Mouse (Mus musculus) c-Kit-positive CD71-negative TER-119-negative erythroid progenitor cells, embryonic 14.5 days (primary cell): ENCODE results near the gene E130208F15Rik.

Source experiments
- DNase-seq: peaks from one replicate; pipeline ENCODE4 v3.0.0-alpha.2; 2013; ENCODE audit warnings: low read depth

Gene E130208F15Rik

DNA sequence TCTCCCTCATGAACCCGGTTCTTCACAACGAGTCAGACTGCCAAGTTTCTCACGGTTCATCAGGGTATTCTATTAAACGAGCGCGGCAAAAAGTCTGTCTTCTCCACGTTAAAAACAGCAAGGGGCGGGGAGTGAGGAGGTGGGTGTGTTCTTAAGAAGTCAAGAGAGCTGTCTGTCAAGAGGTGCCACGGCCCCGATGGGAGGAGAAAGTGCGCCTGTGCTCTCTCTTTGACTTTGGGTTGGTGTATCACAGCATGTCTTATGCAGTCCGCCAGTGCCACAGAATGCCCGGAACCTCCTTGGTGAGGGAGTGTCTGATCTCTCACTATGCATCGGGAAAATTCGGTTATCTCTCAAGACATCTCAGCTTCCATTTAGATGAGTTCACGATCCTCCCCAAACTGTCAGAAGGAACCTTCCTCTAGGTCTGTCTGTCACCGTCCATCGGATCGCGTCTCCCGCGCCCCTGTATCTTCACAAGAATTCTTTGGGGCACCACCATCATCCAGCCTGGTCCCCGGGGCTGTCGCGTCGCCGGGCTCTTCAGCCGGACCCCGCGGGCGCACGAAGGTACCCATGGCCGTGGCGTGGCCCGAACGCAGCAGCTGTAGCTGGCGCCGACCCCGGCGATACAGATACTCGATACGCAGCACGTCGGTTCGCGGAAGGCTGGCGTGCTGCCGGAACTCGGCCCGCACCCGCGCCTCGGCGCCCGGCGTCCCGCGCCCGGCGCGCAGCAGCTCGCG lies at the start of gene E130208F15Rik:
Gene E130208F15Rik (plus strand): TSS at position 202 of the 746 bp plus-strand sequence.
- DNase-seq, result peak; percentile 80

DNA sequence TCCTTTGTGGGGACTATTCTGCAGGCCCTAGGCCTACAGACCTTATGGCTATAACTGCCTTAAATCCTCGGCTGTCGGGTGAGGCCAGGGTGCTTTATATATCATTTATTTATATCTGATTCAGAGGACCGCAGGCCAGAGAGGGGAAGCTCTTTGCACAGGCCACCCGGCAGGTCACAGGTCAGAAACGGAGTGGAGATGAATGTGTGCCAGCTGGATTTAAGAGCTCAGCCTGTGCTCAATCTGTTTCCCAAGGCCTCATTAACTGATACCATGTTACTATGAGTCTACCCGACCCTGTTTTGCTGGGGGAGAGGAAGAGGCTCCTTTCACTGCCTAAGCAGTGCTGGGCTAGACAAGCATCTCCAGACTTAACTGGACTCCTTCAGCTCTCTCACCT lies 47.2 kb upstream of the E130208F15Rik start:
- no peak for DNase-seq

DNA sequence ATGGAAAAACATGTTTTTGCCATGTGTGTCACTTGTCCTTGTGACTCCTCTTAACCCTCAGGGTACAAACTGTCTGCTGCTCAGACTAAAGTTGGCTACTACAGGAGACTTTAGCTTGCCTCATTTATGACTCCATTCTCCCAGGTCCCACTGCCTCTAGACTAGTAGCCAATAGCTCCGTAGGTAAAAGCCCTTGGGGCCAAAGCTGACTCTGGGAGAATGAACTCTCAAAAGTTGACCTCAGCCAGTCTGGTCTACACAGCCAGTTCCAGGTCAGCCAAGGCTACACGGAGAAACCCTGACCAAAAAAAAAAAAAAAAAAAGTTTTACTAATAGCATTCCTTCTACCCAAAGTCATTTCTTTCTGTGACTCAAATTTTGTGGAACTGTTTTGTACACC lies 42.6 kb upstream of the E130208F15Rik start:
- no peak for DNase-seq

DNA sequence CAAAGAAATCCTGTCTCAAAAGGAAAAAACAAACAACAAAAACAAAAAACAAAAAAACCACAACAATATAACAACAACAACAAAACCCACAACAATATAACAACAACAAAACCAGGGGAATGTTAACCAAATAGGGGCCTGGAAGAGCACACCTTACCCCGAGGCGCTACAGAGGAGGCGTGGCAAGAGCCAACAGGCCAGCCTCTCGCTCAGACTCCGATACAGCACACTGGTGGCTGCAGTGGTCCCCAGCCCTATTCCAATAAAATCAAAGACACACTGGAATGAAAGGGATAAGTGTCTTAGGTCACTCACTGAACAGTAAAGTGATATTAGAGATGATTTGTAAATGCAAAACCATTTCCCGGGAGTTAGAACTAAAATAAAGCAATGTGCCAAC lies 42.0 kb upstream of the E130208F15Rik start:
- no peak for DNase-seq

DNA sequence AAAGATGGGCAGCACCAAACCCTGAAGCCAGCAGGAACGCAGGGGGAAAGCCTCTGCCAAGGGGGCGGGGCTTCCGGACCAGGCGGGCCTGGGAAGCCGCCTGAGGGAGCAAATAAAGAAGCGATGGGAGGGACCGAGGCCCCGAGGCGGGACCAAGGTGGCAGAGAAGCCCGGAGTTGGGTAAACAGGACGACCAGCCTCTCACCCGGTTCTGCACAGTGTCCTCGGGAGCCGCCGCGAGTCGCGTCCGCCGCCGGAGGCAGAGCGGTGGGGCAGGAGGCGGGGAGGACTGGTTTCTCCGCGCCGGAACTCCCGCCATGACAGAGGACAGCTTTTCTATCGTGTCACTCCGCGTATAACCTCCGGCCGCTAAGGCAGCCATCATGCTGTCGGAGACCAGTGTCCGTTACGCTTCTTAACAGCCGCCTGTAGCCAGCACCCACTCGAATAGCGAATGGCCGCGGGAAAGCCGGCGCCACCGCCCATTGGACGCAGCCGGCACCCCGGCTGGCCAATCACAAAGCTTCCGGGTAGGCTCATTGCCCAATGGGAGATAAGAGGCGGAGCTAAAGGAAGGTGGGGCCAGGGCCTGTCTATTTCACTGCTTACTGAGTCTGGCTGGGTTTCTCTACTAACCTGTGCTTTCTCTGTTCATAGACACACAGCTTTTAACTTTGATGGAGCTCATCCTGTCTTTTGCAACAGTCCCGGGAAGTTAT lies 41.4 kb upstream of the E130208F15Rik start, which contains the start of the genes Thap8 and Wdr62:
Gene Thap8 (plus strand): TSS at position 144 of the 719 bp plus-strand sequence.
Gene Wdr62 (minus strand): TSS at position 469 of the 719 bp plus-strand sequence.
- DNase-seq, result peak; percentile 91

DNA sequence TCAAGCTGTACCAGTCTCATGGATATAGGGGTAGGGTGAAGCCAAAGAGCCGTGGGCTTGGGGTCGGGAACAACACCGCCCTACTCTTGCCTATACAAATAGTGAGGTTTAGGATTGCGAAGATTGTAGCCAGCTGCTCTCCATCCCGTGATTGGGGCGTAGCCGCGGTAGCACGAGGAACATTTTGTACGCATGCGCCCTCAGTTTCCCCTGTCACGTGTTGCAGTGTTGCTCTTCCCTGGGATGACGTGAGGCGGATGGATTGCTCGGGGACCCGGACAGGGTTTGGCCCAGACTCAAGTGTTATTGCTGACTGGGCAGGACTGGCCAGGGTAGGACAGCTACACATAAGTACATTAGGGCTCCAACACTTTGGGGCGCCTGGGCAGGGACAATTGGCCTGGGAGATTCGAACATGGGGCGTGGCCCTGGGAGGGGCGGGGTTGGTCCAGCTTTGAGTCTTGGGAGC lies 40.8 kb upstream of the E130208F15Rik start:
- peak; percentile 72 for DNase-seq

DNA sequence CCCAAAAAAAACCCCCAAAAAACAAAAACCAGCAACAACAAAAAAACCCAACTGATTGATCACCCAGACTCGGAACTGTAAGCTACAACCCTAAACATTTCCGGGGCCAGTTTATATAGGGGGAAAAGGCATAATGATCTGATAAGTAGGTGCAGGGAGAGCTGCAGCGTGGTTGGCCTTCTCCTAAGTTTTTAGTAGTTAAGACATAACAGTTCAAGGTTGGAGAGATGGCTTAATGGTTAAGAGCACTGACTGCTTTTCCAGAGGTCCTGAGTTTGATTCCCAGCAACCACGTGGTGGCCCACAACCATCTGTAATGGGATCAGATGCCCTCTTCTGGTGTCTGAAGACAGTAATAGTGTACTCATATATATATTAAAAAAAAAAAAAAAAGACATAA lies 40.0 kb upstream of the E130208F15Rik start:
- no peak for DNase-seq

DNA sequence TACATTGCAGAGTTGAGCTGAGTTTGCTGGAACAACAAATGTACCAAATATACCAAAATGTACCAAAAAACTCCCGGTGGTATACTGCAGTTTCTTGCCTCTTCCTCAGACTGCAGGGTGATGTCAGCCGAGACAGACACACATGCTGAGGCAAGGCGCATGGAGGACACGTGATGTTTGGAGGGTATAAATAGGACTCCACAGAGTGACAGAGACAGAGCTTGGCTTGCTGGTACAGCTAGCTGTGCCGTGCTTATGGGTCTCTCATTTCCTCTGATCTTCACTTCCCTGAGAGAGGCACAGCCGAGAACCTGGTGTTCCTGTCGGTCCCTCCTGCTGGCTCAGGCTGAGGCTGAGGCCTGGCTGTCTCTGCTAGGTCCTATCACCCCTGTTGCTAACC lies 38.8 kb upstream of the E130208F15Rik start:
- no peak for DNase-seq

DNA sequence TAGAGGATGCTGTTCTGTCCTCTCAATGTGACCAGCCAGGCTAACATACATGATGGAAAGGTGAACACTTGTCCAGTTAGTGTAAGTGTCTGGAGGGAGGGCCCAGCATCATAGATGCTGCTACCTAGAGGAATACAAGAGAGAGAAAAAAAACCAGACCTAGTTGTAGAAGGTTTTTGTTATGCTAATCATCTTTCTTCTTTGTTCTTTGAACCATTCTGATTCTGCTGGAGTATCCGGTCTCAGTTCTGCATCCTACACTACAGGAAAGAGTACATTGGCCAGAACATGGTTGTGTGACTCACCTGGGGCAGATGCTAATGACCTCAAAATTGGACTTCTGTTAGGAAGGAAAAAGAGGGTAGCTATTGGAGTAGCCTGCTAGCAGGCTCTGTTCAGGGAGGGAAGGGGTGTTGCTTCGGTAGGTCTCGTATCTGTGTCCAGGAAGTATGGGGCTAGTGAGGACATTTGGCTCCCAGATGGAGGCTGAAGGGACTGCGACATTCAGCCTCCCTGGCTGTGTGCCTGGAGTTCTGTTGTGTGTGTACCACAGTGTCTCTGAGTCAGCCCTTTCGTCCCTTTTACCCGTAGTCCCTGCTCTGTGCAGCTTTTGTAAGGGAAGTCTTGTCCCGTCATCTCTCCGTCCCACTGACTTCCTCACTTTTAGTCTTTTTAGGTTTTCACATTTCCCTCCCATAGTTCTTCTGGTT lies 34.7 kb upstream of the E130208F15Rik start:
- no peak for DNase-seq

DNA sequence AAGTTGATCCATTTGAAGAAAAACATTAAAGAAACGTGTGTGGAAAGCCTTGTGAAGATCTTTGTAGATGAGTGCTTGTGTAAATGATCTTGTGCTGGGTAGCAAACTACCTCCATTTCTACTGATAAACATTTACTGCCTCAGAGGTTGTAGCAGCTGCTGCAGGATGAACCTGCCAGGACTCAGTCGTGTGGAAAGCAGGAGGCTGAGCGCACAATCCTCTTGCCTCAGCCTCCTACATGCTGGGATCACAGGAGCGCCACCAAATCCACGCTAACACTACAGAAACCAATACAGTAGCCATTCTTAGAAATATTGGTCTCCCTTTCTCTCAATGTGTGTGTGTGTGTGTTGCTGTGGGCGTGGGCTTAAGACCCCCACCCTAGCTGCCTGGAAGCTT lies 33.5 kb upstream of the E130208F15Rik start:
- DNase-seq, result no peak

DNA sequence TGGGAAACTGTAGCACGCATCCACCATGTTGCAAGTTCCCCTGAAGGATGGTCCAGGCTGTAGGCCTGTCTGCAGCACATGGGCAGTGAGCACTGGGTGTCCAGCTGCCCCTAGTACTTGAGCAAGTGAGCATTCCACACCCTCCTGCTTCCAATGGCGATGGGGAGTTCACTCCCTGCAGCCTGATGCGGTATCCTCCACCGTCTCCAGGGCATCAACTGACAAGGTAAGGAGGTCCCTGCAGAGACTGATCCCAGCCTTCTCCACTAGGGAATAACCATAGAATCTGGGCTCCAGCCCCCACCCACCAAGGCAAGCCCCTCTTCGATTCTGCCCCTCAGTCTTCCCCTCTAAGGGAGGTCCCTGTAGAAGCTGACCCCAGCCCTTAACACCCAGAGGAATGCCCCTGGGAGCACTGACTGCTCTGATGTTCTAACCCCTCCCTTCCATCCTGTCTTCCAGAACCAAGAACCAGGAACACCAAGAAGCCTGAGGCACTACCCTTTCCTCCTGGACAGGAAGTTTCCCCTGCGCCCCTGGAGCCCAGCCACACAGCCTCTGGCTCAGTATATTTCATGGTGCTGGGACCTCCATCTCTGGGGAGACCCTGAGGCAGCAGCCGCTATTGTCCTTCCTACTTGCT lies 32.3 kb upstream of the E130208F15Rik start:
- no peak for DNase-seq

DNA sequence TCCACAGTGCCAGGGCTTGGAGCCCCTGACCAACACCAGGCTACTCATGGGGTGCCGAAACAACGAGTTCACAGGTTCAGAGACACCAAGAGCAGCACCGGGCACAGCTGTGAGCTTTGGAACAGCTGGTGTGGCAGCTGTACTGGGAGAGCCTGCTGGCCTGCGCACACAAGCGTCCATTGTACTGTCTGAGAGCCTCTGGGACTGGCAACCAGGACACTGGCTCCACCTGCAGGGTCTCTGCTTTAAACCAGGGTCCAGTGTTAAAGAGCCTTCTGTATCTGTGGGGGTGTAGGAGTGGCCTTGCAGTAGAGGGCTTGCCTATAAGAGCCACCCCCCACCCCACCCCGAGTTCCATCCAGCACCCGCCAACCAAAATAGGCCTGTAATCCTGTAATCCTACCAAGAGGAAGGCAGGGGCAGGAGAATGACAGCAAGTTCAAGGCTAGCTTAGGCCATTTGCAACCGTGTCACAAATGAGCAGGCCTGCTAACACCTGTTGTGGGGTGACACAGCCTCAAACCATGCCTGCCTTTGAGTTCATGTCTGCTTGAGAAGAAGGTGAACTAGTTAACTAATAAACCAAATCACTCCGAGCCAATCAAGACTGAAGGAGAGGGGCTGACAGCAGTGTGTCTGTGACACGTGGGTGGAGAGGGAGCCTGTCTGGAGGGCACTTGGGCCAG lies 31.7 kb upstream of the E130208F15Rik start:
- no peak for DNase-seq

DNA sequence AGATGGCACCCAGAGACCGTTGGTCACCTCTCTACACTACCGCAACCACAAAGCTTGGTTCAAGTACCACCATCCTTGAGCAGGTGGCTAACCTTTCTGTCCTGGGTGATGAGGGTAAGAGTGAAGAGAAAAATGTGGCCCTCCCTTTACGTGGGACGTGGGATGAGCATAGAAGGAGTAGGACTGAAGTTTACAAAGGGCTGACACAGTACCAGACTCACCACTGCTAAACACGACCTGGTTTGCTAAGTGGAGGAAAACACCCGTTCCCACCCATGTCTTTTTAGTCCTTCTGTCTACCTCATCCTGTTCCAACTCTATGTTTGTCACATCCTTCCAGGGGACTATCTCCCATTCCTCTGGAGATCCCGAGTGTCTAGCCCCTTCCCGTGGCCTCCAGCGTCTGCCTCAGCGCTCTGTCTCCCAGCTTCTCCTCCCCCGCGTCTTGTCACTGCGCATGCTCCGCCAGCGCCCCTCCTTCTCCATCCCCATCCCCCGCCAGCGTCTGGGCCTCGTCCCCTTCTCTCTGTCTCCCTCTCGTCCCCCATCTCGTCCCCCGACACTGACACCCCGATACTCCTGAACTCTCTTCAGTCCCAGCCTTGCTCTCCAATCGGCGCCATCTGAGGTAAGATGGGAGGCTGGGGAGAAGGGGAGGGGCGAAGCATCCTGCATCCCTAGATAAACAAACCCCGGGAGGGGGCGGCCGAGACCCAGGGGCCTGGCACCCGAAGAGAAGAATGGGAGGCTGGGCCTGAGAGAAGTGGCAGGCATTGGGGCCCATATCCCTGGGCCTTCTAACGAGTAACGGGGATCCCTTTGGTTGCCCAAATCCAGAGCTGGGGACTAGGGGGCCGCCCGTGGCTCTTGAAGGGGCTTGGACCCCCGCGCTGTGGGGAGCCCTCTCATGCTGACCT lies 30.1 kb upstream of the E130208F15Rik start, which contains the start of gene Clip3:
Gene Clip3 (plus strand): TSS at position 514 of the 917 bp plus-strand sequence.
- no peak for DNase-seq

DNA sequence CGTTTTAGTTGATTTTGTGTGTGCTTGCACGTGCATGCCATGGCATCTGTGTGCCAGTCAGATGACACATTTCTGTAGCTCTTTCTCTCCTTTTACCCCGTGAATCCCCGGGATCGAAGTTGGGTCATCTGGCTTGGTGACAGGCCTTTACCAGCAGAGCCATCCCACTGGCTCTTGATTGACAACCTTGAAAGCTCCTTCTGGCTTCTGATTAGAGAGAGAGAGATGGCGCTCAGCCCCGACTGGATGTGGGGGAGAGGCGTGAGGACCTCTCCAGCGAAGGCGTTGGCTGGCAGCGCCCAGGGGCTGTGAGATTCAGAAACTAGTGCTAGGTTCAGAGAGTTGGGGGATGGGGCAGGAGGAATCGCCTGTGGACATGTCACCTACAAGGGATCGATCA lies 27.7 kb upstream of the E130208F15Rik start:
- DNase-seq, result no peak

DNA sequence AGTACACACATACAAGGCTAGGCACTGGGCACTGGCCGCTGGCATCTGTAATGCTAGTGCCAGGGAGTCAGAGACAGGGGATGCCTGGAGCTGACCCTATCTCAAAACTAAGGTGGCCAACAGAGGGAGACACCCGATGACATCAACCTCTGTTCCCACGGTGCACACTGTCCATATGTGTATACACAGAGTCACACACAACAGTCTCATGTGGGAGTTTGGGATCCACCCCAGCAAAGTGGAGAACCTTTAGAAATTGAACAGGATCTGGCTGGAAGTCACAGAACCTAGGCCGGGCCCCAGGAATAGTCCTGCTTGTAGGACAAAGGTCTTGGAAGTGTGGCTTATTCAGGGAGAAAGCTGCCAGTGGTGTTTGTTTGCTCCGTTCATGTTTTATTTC lies 27.2 kb upstream of the E130208F15Rik start:
- no peak for DNase-seq

DNA sequence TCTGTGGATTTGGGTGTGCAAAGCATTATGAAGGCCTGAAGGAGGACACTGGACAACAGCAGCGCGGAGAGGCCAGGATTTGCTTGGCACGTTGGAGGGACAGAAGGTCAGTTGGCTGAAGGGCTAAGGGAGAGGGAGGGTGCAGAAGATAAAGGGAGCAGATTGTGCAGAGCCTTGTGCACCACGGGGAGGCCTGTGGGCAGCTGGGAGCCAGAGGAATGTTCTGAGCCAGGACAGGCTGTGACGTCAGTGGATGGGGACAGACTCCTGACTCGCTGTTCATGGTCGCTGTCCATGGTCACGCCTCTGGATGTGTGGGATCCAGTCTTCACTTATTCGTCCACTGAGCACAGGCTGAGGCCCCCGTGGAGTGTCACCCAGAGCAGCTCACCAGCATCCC lies 26.4 kb upstream of the E130208F15Rik start:
- DNase-seq, result no peak

DNA sequence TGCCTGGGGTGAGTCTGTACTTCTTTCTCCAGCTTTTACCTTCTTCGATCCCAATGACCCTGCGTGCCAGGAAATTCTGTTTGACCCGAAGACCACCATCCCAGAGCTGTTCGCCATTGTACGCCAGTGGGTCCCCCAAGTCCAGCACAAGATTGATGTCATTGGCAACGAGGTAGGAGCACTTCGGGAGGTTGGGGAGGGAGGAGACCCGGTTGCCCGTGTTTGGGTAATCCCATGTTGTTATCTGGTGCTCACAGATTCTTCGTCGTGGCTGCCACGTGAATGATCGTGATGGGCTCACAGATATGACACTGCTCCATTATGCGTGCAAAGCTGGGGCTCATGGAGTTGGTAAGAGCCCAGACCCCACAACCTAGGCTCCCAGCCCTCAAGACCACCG lies 24.7 kb upstream of the E130208F15Rik start:
- no peak for DNase-seq

DNA sequence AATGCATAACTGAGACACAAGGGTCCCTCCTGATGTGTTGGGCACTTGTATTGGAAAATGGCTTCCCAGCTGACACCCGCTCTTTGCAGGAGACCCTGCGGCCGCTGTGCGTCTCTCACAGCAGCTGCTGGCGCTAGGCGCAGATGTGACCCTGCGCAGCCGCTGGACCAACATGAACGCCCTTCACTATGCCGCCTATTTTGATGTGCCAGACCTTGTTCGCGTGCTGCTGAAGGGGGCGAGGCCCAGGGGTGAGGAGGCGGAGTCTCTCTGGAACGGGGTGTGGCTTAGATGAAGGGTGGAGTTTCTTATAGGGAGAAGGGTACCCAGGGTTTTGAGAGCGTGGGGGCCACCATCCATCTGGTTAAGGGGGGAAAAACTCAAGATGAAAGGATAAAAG lies 24.3 kb upstream of the E130208F15Rik start:
- DNase-seq, result no peak

DNA sequence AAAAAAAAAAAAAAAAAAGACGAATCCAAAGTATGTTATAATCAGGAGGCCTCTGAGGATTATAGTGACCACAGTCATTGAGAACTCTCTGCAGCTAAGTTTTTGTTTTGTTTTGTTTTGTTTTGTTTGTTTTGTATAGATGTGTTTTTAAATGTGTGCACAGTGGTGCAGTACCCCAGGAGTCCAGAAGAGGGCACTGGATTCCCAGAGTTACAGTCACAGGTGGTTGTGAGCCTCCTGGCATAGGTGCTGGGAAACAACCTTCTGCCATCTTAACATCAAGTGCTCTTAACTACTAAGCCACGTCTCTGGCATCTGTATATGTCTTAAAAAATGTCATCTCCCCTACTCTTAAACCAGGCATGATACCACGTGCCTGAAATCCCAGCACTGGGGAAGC lies 20.6 kb upstream of the E130208F15Rik start:
- no peak for DNase-seq

DNA sequence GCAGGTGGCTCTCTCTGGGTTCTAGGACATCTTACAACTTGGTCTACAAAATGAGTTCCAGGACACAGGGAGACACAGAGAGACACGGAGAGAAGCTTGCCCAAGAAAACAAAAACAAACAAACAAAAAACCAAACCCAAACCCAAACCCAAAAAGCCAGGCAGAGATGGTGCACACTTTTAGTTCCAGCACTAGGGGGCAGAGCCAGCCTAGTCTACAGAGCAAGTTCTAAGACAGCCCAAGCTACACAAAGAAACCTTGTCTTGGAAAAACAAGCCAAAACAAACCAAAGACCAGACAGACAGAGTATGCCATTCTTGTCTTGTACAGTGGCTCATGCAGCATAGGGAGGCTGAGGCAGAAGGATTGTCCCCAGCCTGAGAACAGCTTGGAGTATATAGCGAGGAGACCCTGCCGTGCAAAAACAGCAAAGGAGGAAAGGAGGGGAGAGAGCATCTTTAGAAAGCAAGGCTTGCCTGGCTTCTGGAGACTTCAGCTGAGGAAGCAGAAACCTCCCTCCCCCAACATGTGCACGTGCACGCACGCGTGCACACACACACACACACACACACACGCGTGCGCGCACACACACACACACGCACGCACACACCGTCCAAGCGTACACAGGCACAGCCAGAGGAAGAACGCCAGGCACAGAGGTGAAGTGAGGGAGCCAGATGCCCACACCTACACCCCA lies 15.3 kb upstream of the E130208F15Rik start:
- DNase-seq, result no peak
